Mouse (Mus musculus): ENCODE data around the gene Ogfod2.

DNA sequence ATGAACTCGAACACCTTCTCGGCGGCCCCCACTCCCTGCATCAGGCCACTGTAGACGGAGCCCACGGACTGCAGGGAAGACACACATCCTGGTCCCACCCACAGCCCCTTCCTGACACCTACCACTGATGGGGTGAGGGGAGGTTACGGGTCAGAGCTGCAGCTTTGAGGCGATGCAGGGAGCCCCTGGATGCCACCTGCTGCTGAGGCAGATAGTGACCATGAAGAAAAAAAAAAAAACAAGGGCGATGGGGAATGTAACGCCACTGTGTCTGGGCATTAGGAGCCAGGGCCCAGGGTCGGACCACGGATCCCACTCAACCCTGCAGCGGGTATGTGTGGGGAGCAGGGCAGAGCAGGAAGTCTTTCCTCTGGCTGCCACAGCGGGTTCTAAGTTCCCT, 34.9 kb upstream of the Ogfod2 start:
- TF ChIP-seq CTCF (IDR thresholded peaks at IDR 0.05; ENCODE audit: insufficient read depth, low read length) (no peak), POLR2A (IDR thresholded peaks at IDR 0.05; ENCODE audit: borderline replicate concordance, extremely low read depth, low read depth, low read length) (no peak)
